Mouse (Mus musculus) liver, postnatal 0 days (tissue): Measurements from ENCODE around the gene Cnnm2.

Experiments
- CTCF ChIP-seq: sonication (generic); IDR thresholded peaks from 2 replicates; pipeline ENCODE4 v1.5.1; 2016; ENCODE audit warnings: antibody characterized with exemption, low read depth
- EP300 ChIP-seq: IDR thresholded peaks from 2 replicates; pipeline ENCODE4 v1.6.1; 2016; ENCODE audit warnings: antibody characterized with exemption, low read depth, mild to moderate bottlenecking

- no peak for TF ChIP-seq CTCF
- TF ChIP-seq EP300 = no peak
These were observed 165.6 kb downstream of the Cnnm2 start for GRCm38 (mm10) chr19:46926951-46927350.
